Mouse (Mus musculus) midbrain, postnatal 0 days (tissue): Measurements from ENCODE around the gene Fgf10. TPM values are rescaled to one million over a fixed set of nuclear protein-coding genes. Genes with fewer than 3 reads are reported as not detected.
A peak's percentile ranks its signal among the peaks of the same experiment; 100 is the strongest.

Experiments used
- ATAC-seq: fragments of 200-750 bp; cut with Nextera tagmentation; 2 replicates; pipeline ENCODE4 v1.8.0; 2017; ENCODE audit warnings: moderate number of reproducible peaks, mild to moderate bottlenecking, moderate TSS enrichment, moderate library complexity; ENCODE audit not compliant: low FRiP score
- DNase-seq: peaks from one replicate; pipeline ENCODE4 v3.0.0-alpha.2; 2015; ENCODE audit warnings: low spot score
- H3K27ac ChIP-seq: fragments of 300-500 bp; sonication (generic); 2 replicates; pipeline ENCODE4 v1.5.1; 2014; ENCODE audit warnings: low read depth, mild to moderate bottlenecking, low read length, mixed read lengths
- H3K27me3 ChIP-seq: fragments of 300-500 bp; sonication (generic); 2 replicates; pipeline ENCODE4 v1.6.1; 2014; ENCODE audit warnings: low read length, control low read depth, mixed read lengths; ENCODE audit not compliant: insufficient read depth
- H3K36me3 ChIP-seq: fragments of 300-500 bp; sonication (generic); 2 replicates; pipeline ENCODE4 v1.6.1; 2014; ENCODE audit warnings: low read length, control low read depth, mixed read lengths; ENCODE audit not compliant: insufficient read depth
- H3K4me1 ChIP-seq: fragments of 300-500 bp; sonication (generic); 2 replicates; pipeline ENCODE4 v1.6.1; 2014; ENCODE audit warnings: mild to moderate bottlenecking, control low read depth, antibody characterized with exemption, low read length, mixed read lengths; ENCODE audit not compliant: insufficient read depth
- H3K4me2 ChIP-seq: fragments of 300-500 bp; sonication (generic); 2 replicates; pipeline ENCODE4 v1.6.1; 2014; ENCODE audit warnings: low read depth, mild to moderate bottlenecking, low read length, mixed read lengths; ENCODE audit not compliant: poor library complexity, severe bottlenecking
- H3K4me3 ChIP-seq: fragments of 300-500 bp; sonication (generic); 2 replicates; pipeline ENCODE4 v1.5.1; 2014; ENCODE audit warnings: low read depth, mild to moderate bottlenecking, low read length, moderate library complexity
- H3K9ac ChIP-seq: fragments of 300-500 bp; sonication (generic); replicated peaks from 2 replicates; pipeline ENCODE4 v1.6.1; 2014; ENCODE audit warnings: mild to moderate bottlenecking, low read length, moderate library complexity, mixed read lengths; ENCODE audit not compliant: poor library complexity, severe bottlenecking
- H3K9me3 ChIP-seq: fragments of 300-500 bp; sonication (generic); 2 replicates; pipeline ENCODE4 v1.6.1; 2016; ENCODE audit warnings: low read length, control low read depth
- CTCF ChIP-seq: IDR thresholded peaks from 2 replicates; pipeline ENCODE4 v1.5.1; 2016; ENCODE audit warnings: antibody characterized with exemption, mild to moderate bottlenecking
- whole genome bisulfite sequencing: fragments of 180-500 bp; shearing (Covaris S2); extraction: QIAGEN DNeasy Blood & Tissue Kit; methylation state at CpG from one replicate; pipeline ENCODE4 v1.1.7; 2014; 5-methylcytosine and 5-hydroxymethylcytosine counted together
- polyA plus RNA-seq: library from polyadenylated mRNA; unstranded; fragments of >200 nt; fragmentation: Nextera tagmentation; extraction: Ambion mirVana; gene quantifications from 2 replicates; pipeline ENCODE4 v1.2.1, GENCODE M21; 2015
- total RNA-seq: library from RNA; depleted of rRNA; stranded (reverse); fragments of >200 nt; gene quantifications from 2 replicates; pipeline ENCODE4 v1.2.3, GENCODE M21; 2014

Fgf10 gene
- total and polyA plus RNA-seq, 2 experiments from 2014 or later = 0.60 to 2.2 TPM

- 94% methylated on average over 2 of the region's 2 CpGs for WGBS
- H3K4me1 ChIP-seq = no peaks in the 10 kb centered on the region
Measured at GRCm38 (mm10) chr13:118693049-118693448, 23.5 kb downstream of the Fgf10 start.

GRCm38 (mm10) chr13:118695103-118695502 is 25.5 kb downstream of the Fgf10 start:
- DNase-seq (no peak), ATAC-seq (no peak)

More at GRCm38 (mm10) chr13:118693049-118693448, 23.5 kb downstream of the Fgf10 start:
- Histone ChIP-seq H3K27ac (no peak overlapping the region), H3K4me3 (no peak overlapping the region), H3K9me3 (no peaks in the 10 kb centered on the region), H3K36me3 (no peaks in the 10 kb centered on the region), H3K4me2 (no peak overlapping the region), H3K9ac (no peak overlapping the region), H3K27me3 (no peaks in the 10 kb centered on the region)
- TF ChIP-seq CTCF = no peak
- DNase-seq (no peak), ATAC-seq (no peak)

GRCm38 (mm10) chr13:118703727-118704126 is 34.1 kb downstream of the Fgf10 start:
- Histone ChIP-seq H3K9ac (no peak overlapping the region), H3K9me3 (no peaks in the 10 kb centered on the region), H3K4me1 (no peaks in the 10 kb centered on the region), H3K4me3 (no peak overlapping the region), H3K27me3 (no peaks in the 10 kb centered on the region), H3K36me3 (no peaks in the 10 kb centered on the region), H3K27ac (no peak overlapping the region), H3K4me2 (no peak overlapping the region)
- ATAC-seq (no peak), DNase-seq (no peak)
- TF ChIP-seq CTCF = no peak

More at GRCm38 (mm10) chr13:118695103-118695502, 25.5 kb downstream of the Fgf10 start:
- 13% methylated on average over 4 of the region's 4 CpGs for WGBS
- no peak for TF ChIP-seq CTCF
- no peaks in the 10 kb centered on the region for H3K27me3 ChIP-seq
- no peak overlapping the region for H3K4me2 ChIP-seq
- no peaks in the 10 kb centered on the region for H3K9me3 ChIP-seq
- no peak overlapping the region for H3K27ac ChIP-seq
- no peak overlapping the region for H3K9ac ChIP-seq
- no peaks in the 10 kb centered on the region for H3K4me1 ChIP-seq
- H3K36me3 ChIP-seq = no peaks in the 10 kb centered on the region
- H3K4me3 ChIP-seq = no peak overlapping the region

GRCm38 (mm10) chr13:118705716-118706115 is 36.1 kb downstream of the Fgf10 start:
- H3K4me2 ChIP-seq = no peak overlapping the region
- H3K9me3 ChIP-seq = no peaks in the 10 kb centered on the region
- no peak for DNase-seq
- no peak for TF ChIP-seq CTCF
- ATAC-seq = no peak
- H3K27ac ChIP-seq = no peak overlapping the region
- H3K36me3 ChIP-seq = no peaks in the 10 kb centered on the region
- no peaks in the 10 kb centered on the region for H3K4me1 ChIP-seq
- 88% methylated on average over 3 of the region's 3 CpGs for WGBS
- no peaks in the 10 kb centered on the region for H3K27me3 ChIP-seq
- no peak overlapping the region for H3K9ac ChIP-seq
- no peak overlapping the region for H3K4me3 ChIP-seq

- no peak overlapping the region for H3K4me2 ChIP-seq
- H3K4me1 ChIP-seq = peaks cover 2% of the 10 kb centered on the region
- H3K27me3 ChIP-seq = peaks cover 3% of the 10 kb centered on the region; the same call in 1 of the 2 replicates
- H3K36me3 ChIP-seq = no peaks in the 10 kb centered on the region
- WGBS = 90% methylated on average over 1 of the region's 1 CpGs
- H3K9ac ChIP-seq = no peak overlapping the region
- no peak for TF ChIP-seq CTCF
- DNase-seq (no peak), ATAC-seq (no peak)
- no peaks in the 10 kb centered on the region for H3K9me3 ChIP-seq
- H3K4me3 ChIP-seq = no peak overlapping the region
- H3K27ac ChIP-seq = no peak overlapping the region
Measured at GRCm38 (mm10) chr13:118709912-118710311, 40.3 kb downstream of the Fgf10 start.

GRCm38 (mm10) chr13:118713626-118714150 is 44.1 kb downstream of the Fgf10 start:
- 1% methylated on average over 14 of the region's 14 CpGs for WGBS
- peaks cover 6% of the 10 kb centered on the region for H3K4me1 ChIP-seq
- H3K4me3 ChIP-seq = peak overlapping the region; percentile 57
- no peak for TF ChIP-seq CTCF
- DNase-seq = no peak
- no peak for ATAC-seq
- H3K27ac ChIP-seq = no peak overlapping the region
- no peaks in the 10 kb centered on the region for H3K36me3 ChIP-seq
- no peaks in the 10 kb centered on the region for H3K9me3 ChIP-seq
- H3K4me2 ChIP-seq = peak overlapping the region; percentile 98
- no peak overlapping the region; the same call in 1 of the 2 replicates for H3K9ac ChIP-seq
- peaks cover 3% of the 10 kb centered on the region for H3K27me3 ChIP-seq
